Mouse (Mus musculus): ENCODE results near the gene Tfr2. TPM values are rescaled to one million over a fixed set of nuclear protein-coding genes. Genes with fewer than 3 reads are reported as not detected.
"Not testable (repeated sequence)": the region's sequence is repeated elsewhere in the genome, so short reads cannot be mapped to it uniquely, and the experiment has no call there.

Tfr2 gene
- polyA plus RNA-seq, 1 experiment = not detected

GRCm38 (mm10) chr5:137610056-137610455 lies 40.4 kb downstream of the Tfr2 start:
- no peak overlapping the region for H3K4me3 ChIP-seq (ENCODE audit: insufficient read depth, low read length)
- no peak for TF ChIP-seq POLR2A (IDR thresholded peaks at IDR 0.05; ENCODE audit: borderline replicate concordance, low read depth, low read length)
- TF ChIP-seq CTCF (IDR thresholded peaks at IDR 0.05; ENCODE audit: low read depth, low read length) = no peak
- H3K4me1 ChIP-seq (ENCODE audit: control insufficient read depth, insufficient read depth, low read length) = peaks cover 7% of the 10 kb centered on the region
- H3K27ac ChIP-seq (ENCODE audit: insufficient read depth, low read depth, low read length) = no peak overlapping the region

- TF ChIP-seq POLR2A (IDR thresholded peaks at IDR 0.05; ENCODE audit: borderline replicate concordance, low read depth, low read length) (no peak), CTCF (IDR thresholded peaks at IDR 0.05; ENCODE audit: low read depth, low read length) (no peak)
- Histone ChIP-seq H3K4me3 (ENCODE audit: insufficient read depth, low read length) (no peak overlapping the region), H3K27ac (ENCODE audit: insufficient read depth, low read depth, low read length) (no peak overlapping the region), H3K4me1 (ENCODE audit: control insufficient read depth, insufficient read depth, low read length) (peaks cover 6% of the 10 kb centered on the region)
These were observed 41.1 kb downstream of the Tfr2 start for GRCm38 (mm10) chr5:137610548-137611244.

GRCm38 (mm10) chr5:137611245-137611602 lies 41.6 kb downstream of the Tfr2 start:
- H3K4me3 ChIP-seq (ENCODE audit: insufficient read depth, low read length) = no peak overlapping the region
- no peak overlapping the region for H3K27ac ChIP-seq (ENCODE audit: insufficient read depth, low read depth, low read length)
- no peak for TF ChIP-seq POLR2A (IDR thresholded peaks at IDR 0.05; ENCODE audit: borderline replicate concordance, low read depth, low read length)
- no peak for TF ChIP-seq CTCF (IDR thresholded peaks at IDR 0.05; ENCODE audit: low read depth, low read length)
- H3K4me1 ChIP-seq (ENCODE audit: control insufficient read depth, insufficient read depth, low read length) = peaks cover 6% of the 10 kb centered on the region

GRCm38 (mm10) chr5:137613076-137613475 lies 43.4 kb downstream of the Tfr2 start:
- TF ChIP-seq CTCF (IDR thresholded peaks at IDR 0.05; ENCODE audit: low read depth, low read length) = no peak
- TF ChIP-seq POLR2A (IDR thresholded peaks at IDR 0.05; ENCODE audit: borderline replicate concordance, low read depth, low read length) = no peak
- Histone ChIP-seq H3K4me3 (ENCODE audit: insufficient read depth, low read length) (no peak overlapping the region), H3K4me1 (ENCODE audit: control insufficient read depth, insufficient read depth, low read length) (peaks cover 6% of the 10 kb centered on the region), H3K27ac (ENCODE audit: insufficient read depth, low read depth, low read length) (no peak overlapping the region)

- TF ChIP-seq POLR2A (IDR thresholded peaks at IDR 0.05; ENCODE audit: borderline replicate concordance, low read depth, low read length) = no peak
- TF ChIP-seq CTCF (IDR thresholded peaks at IDR 0.05; ENCODE audit: low read depth, low read length) = no peak
- no peak within 1 kb of the TSS for H3K27ac ChIP-seq (ENCODE audit: insufficient read depth, low read depth, low read length)
- peaks cover 11% of the 10 kb centered on the region for H3K4me1 ChIP-seq (ENCODE audit: control insufficient read depth, insufficient read depth, low read length)
- no peak within 1 kb of the TSS for H3K4me3 ChIP-seq (ENCODE audit: insufficient read depth, low read length)
These were observed 43.9 kb downstream of the Tfr2 start, which contains the start of gene Pcolce for GRCm38 (mm10) chr5:137613550-137613949. Gene Pcolce (minus strand): TSS chr5:137613784.

DNA sequence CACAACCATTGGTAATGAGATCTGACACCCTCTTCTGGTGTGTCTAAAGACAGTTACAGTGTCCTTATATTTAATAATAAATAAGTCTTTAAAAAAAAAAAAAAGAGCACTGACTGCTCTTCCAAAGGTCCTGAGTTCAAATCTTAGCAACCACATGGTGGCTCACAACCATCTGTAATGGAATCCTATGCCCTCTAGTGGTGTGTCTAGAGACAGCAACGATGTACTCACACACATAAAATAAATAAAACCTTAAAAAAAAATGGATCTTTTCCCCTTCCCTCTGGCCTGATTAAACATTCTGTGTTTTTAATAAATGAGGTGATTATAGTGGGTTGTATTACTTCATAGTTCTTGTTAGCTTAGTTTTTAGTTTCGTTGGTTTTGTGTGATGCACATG lies 45.3 kb downstream of the Tfr2 start:
- not testable (repeated sequence) for H3K27ac ChIP-seq (ENCODE audit: insufficient read depth, low read depth, low read length); H3K4me3 ChIP-seq (ENCODE audit: insufficient read depth, low read length); H3K4me1 ChIP-seq (ENCODE audit: control insufficient read depth, insufficient read depth, low read length)

DNA sequence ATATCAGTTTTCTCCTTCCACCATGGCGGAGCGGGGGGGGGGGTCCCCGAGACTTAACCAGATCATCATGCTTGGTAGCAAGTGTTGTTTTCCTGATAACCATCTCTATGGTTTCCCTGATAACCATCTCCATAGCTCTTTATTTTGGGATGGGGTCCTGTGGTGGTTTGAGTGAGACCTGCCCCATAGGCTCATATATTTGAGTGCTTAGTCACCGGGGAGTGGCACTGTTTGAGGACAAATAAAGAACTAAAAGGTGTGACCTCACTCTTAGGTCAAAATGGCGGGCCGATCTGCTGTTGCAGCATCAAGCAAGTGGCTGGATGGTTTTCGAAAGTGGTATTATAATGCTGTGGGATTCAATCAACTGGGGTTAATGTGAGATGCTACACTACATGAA lies 45.7 kb downstream of the Tfr2 start:
- Histone ChIP-seq H3K4me3 (ENCODE audit: insufficient read depth, low read length) (no peak overlapping the region), H3K4me1 (ENCODE audit: control insufficient read depth, insufficient read depth, low read length) (peaks cover 6% of the 10 kb centered on the region; the same call in 1 of the 2 replicates), H3K27ac (ENCODE audit: insufficient read depth, low read depth, low read length) (no peak overlapping the region)
- TF ChIP-seq POLR2A (IDR thresholded peaks at IDR 0.05; ENCODE audit: borderline replicate concordance, low read depth, low read length) (no peak), CTCF (IDR thresholded peaks at IDR 0.05; ENCODE audit: low read depth, low read length) (no peak)

DNA sequence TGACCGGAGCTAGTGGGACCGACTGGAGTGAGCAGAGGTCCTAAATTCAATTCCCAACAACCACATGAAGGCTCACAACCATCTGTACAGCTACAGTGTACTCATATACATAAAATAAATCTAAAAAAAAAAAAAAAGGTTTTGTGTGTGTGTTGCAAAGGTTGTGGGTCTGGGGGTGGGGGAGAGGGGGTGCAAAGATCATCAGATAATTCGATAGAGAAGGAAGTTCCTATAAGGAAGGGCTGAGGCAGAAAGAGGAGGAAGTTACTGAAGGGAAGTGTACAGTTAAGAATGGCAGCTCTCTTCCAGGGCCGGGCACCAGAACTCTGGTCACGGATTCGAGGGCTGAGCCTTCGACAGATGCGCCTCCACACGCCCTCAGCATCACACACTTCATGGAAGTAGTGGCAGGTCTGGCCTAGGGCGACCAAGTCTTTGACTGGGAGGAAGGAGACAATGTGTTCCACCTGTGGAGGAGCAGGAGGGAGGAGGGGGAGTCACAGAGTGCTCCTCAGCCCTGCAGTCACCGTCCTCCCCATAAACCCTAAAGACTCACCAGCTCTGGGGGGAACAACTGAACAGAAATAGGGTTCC lies 54.4 kb downstream of the Tfr2 start:
- Histone ChIP-seq H3K27ac (ENCODE audit: insufficient read depth, low read depth, low read length) (peak overlapping the region; percentile 86), H3K4me1 (ENCODE audit: control insufficient read depth, insufficient read depth, low read length) (peaks cover 24% of the 10 kb centered on the region), H3K4me3 (ENCODE audit: insufficient read depth, low read length) (0 out of 2 replicates have a peak overlapping the region, but pooled peaks have one; percentile 15)
- TF ChIP-seq CTCF (IDR thresholded peaks at IDR 0.05; ENCODE audit: low read depth, low read length) (no peak), POLR2A (IDR thresholded peaks at IDR 0.05; ENCODE audit: borderline replicate concordance, low read depth, low read length) (no peak)

- peaks cover 35% of the 10 kb centered on the region for H3K4me1 ChIP-seq (ENCODE audit: control insufficient read depth, insufficient read depth, low read length)
- peak overlapping the region; percentile 67 for H3K4me3 ChIP-seq (ENCODE audit: insufficient read depth, low read length)
- TF ChIP-seq CTCF (IDR thresholded peaks at IDR 0.05; ENCODE audit: low read depth, low read length) (no peak), POLR2A (IDR thresholded peaks at IDR 0.05; ENCODE audit: borderline replicate concordance, low read depth, low read length) (no peak)
- peak overlapping the region; percentile 88 for H3K27ac ChIP-seq (ENCODE audit: insufficient read depth, low read depth, low read length)
These were observed 58.4 kb downstream of the Tfr2 start for GRCm38 (mm10) chr5:137627991-137628390.

DNA sequence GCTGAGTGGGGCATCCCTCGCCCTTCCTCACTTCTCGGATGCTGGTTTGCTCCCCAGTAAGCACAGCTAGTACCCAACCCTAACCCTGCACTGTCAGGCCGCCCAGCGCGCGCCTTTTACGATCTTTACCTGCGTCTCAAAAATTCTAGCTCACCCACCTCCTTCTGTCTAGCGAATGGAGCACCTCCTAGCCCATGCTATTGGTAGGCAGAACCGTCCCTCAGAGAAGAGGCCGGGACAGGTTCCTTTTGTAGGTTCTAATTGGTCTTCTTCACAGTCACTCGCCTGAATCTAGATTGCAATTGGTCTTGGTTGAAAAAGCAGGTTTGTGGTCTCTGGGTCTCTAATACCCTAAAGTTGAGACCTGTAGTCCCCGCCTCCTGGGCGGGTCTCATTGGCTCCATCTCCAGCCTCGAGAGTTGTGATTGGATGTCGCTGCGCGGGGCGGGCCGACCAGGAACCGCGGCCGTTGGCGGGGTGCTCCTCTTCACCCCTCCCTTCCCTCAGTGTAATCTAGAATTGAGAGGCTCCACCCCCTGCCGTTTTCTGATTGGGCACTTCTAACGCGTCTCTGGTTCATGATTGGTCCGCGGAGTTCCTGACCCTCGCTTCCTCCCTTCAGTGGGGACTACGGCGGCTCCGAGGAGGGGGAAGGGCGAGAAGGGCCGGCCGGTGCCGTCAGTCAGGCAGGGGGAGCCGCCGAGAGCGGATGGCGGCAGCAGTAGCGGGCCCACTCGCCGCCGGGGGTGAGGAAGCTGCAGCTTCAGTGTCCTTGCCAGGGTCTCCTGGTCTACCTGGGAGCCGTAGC lies 59.1 kb downstream of the Tfr2 start, which contains the start of the genes Fbxo24, Lrch4 and Gm20605:
Gene Fbxo24 (minus strand): TSS at position 505 of the 808 bp plus-strand sequence.
Gene Lrch4 (plus strand): TSS at position 624 of the 808 bp plus-strand sequence.
Gene Gm20605 (plus strand): TSS at position 678 of the 808 bp plus-strand sequence.
- peak within 1 kb of the TSS; percentile 95 for H3K4me3 ChIP-seq (ENCODE audit: insufficient read depth, low read length)
- H3K4me1 ChIP-seq (ENCODE audit: control insufficient read depth, insufficient read depth, low read length) = peaks cover 36% of the 10 kb centered on the region
- peak within 1 kb of the TSS; percentile 97 for H3K27ac ChIP-seq (ENCODE audit: insufficient read depth, low read depth, low read length)
- no peak for TF ChIP-seq CTCF (IDR thresholded peaks at IDR 0.05; ENCODE audit: low read depth, low read length)
- TF ChIP-seq POLR2A (IDR thresholded peaks at IDR 0.05; ENCODE audit: borderline replicate concordance, low read depth, low read length) = peak; percentile 88
